10 mouse cellular contexts compared by ENCODE assay signal in the genomic region with DNA sequence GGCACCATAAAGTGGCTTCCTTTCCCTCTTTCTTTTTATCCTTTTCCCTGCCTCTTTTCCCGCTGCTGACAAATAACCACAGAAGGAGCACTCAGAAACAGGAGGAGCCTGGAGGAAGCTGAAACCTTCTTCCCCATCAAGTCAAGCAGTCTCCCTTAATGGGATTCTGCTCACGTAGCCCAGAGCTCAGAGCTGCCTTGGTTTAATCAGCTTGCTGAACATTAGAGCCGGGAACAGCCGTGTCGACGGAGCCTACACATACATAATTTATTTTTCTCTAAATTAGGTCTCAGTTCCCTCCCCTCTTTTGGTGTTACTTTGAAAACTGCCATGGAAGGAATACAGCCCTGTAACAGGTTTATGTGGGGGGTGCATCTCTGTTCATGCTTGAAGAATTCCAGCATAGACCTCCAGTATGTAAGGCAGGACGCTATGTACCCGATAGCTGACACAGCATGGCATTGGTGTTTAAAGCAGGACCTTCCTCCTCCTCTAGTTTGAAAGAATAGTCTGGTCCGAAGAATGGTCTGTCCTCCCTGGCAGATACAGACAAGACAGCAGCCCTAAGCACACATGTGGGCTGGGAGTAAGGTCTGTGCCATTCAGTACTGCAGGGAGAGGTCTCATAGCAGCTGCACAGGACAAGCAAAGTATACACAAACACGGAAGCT.
DNase-seq lines count a peak whose midpoint lies in the region; TF ChIP-seq lines count a peak whose summit lies in the region.
"Had no signal": no experiment of that assay in that cellular context is flagged by ENCODE, and none has a peak within 500 bp of the region (broad histone marks: within the 10 kb centered on the region; RNA-seq: fewer than 3 reads in every experiment).

No protein-coding gene starts in this region.

- TF ChIP-seq CTCF in left cerebral cortex, adult 2 months (IDR thresholded peaks at IDR 0.05), result no peak

- intact Hi-C loops in left cerebral cortex, postnatal 10 days (cut with DNase I), result no loop called here
- intact Hi-C loops in left cerebral cortex, adult 2 months (cut with DNase I), result no loop called here

- H3K4me3 ChIP-seq in left cerebral cortex, adult 2 months, result no peak overlapping the region

- no peak overlapping the region for H3K27ac ChIP-seq in left cerebral cortex, adult 2 months

- DNase-seq in left cerebral cortex, postnatal 10 days (ENCODE audit: extremely low spot score in 1 of 2, low spot score in 2 of 2), result peak; percentile 26 to 62
- no peak for DNase-seq in left cerebral cortex, adult 2 months (ENCODE audit: extremely low spot score in 1 of 2, low spot score in 2 of 2)
- peak; percentile 23 to 32 for DNase-seq in frontal cortex, postnatal 10 days (ENCODE audit: low spot score in 2 of 2)
- peak; percentile 62 for DNase-seq in mesoderm, embryonic 11.5 days (ENCODE audit: low read depth, low spot score)
- DNase-seq in right cerebral cortex, postnatal 14 days, result peak; percentile 11
- no peak for DNase-seq in heart, adult 18-20 months
- DNase-seq in ovary, adult 18-20 months (ENCODE audit: low spot score), result no peak
- no peak for DNase-seq in kidney, postnatal 25 days
- DNase-seq: lung, postnatal 10 days; thymus, postnatal 25 days had no signal

Comparison
In these comparisons a context has a peak if more than half of its experiments do, and no peak if none do; other contexts are left out.
1. DNase-seq: peak in left cerebral cortex, postnatal 10 days (2 of 2), frontal cortex, postnatal 10 days (2 of 2), mesoderm, embryonic 11.5 days (single experiment) and right cerebral cortex, postnatal 14 days (single experiment); none in left cerebral cortex, adult 2 months (0 of 2), heart, adult 18-20 months (0 of 2), ovary, adult 18-20 months (single experiment) and kidney, postnatal 25 days (0 of 2).